17 mouse cellular contexts compared by ENCODE assay signal in genomic region chr17:49190337-49190736, GRCm38 (mm10).
DNase-seq lines count a peak whose midpoint lies in the region; ATAC-seq and TF ChIP-seq lines count a peak whose summit lies in the region.
"Had no signal": no experiment of that assay in that cellular context is flagged by ENCODE, and none has a peak within 500 bp of the region (broad histone marks: within the 10 kb centered on the region; RNA-seq: fewer than 3 reads in every experiment).

No protein-coding gene starts in this region.

- H3K4me3 ChIP-seq in forebrain, embryonic 14.5 days (ENCODE audit: low read depth, low read length) = no peak overlapping the region
- H3K4me3 ChIP-seq in forebrain, embryonic 12.5 days (replicated peaks) = no peak overlapping the region
- H3K4me3 ChIP-seq in left cerebral cortex, adult 2 months = no peak overlapping the region
- no peak overlapping the region for H3K4me3 ChIP-seq in kidney, embryonic 15.5 days (replicated peaks)
- H3K4me3 ChIP-seq: embryonic facial prominence, embryonic 13.5 days; layer of hippocampus, adult 2 months; liver, embryonic 12.5 days; lung, embryonic 15.5 days had no signal

- H3K4me1 ChIP-seq in forebrain, embryonic 14.5 days (ENCODE audit: control insufficient read depth, insufficient read depth, low read length) = no peaks in the 10 kb centered on the region; the same call in 1 of the 2 replicates
- H3K4me1 ChIP-seq in forebrain, embryonic 12.5 days = no peaks in the 10 kb centered on the region
- 0 out of 2 replicates have a peak, but pooled peaks cover under 1% of the 10 kb centered on the region for H3K4me1 ChIP-seq in kidney, embryonic 15.5 days
- H3K4me1 ChIP-seq: embryonic facial prominence, embryonic 13.5 days; liver, embryonic 12.5 days; lung, embryonic 15.5 days had no signal

- 70% methylated on average over 4 of the region's 4 CpGs for WGBS in forebrain, embryonic 14.5 days
- 84% methylated on average over 4 of the region's 4 CpGs for WGBS in forebrain, embryonic 12.5 days
- 75% methylated on average over 4 of the region's 4 CpGs for WGBS in kidney, embryonic 15.5 days

- TF ChIP-seq CTCF in left cerebral cortex, adult 2 months (IDR thresholded peaks at IDR 0.05) = no peak

- H3K27ac ChIP-seq in forebrain, embryonic 14.5 days (ENCODE audit: low read depth, low read length) = no peak overlapping the region
- H3K27ac ChIP-seq in forebrain, embryonic 12.5 days = no peak overlapping the region
- H3K27ac ChIP-seq in left cerebral cortex, adult 2 months = no peak overlapping the region
- H3K27ac ChIP-seq in kidney, embryonic 15.5 days = no peak overlapping the region
- H3K27ac ChIP-seq: embryonic facial prominence, embryonic 13.5 days; kidney, postnatal 0 days; layer of hippocampus, adult 2 months; liver, embryonic 12.5 days; lung, embryonic 15.5 days had no signal

- no peak overlapping the region for H3K9ac ChIP-seq in forebrain, embryonic 14.5 days (ENCODE audit: low read length)
- no peak overlapping the region for H3K9ac ChIP-seq in forebrain, embryonic 12.5 days
- H3K9ac ChIP-seq in kidney, embryonic 15.5 days = no peak overlapping the region
- H3K9ac ChIP-seq: embryonic facial prominence, embryonic 13.5 days; liver, embryonic 12.5 days; lung, embryonic 15.5 days had no signal

- H3K9me3 ChIP-seq in forebrain, embryonic 14.5 days (replicated peaks; ENCODE audit: control insufficient read depth, low read length) = 0 out of 2 replicates have a peak, but pooled peaks cover 2% of the 10 kb centered on the region
- peaks cover 4% of the 10 kb centered on the region for H3K9me3 ChIP-seq in forebrain, embryonic 12.5 days
- H3K9me3 ChIP-seq in kidney, embryonic 15.5 days (replicated peaks) = no peaks in the 10 kb centered on the region
- H3K9me3 ChIP-seq: embryonic facial prominence, embryonic 13.5 days; lung, embryonic 15.5 days had no signal

- 0 out of 2 replicates have a peak, but pooled peaks have one; percentile 5 for ATAC-seq in forebrain, embryonic 14.5 days
- no peak for ATAC-seq in forebrain, embryonic 12.5 days (ENCODE audit: low FRiP score)
- peak; percentile 75 for ATAC-seq in cerebellum, adult (ENCODE audit: insufficient number of reproducible peaks, low FRiP score, low TSS enrichment)
- ATAC-seq in kidney, embryonic 15.5 days (replicated peaks; ENCODE audit: low FRiP score) = no peak
- ATAC-seq: activated CD4-positive, CD25-positive, alpha-beta regulatory T cell, adult 4 months; liver, embryonic 12.5 days had no signal

- no peaks in the 10 kb centered on the region for H3K36me3 ChIP-seq in forebrain, embryonic 14.5 days (ENCODE audit: control insufficient read depth, insufficient read depth, low read length)
- no peaks in the 10 kb centered on the region for H3K36me3 ChIP-seq in forebrain, embryonic 12.5 days (replicated peaks)
- H3K36me3 ChIP-seq in kidney, embryonic 15.5 days = no peaks in the 10 kb centered on the region
- H3K36me3 ChIP-seq: embryonic facial prominence, embryonic 13.5 days; G1E; liver, embryonic 12.5 days; lung, embryonic 15.5 days had no signal

- intact Hi-C loops in left cerebral cortex, postnatal 4 days (cut with DNase I) = loop anchor here (10.0 kb wide), 1 partner anchor 204 kb away; no protein-coding TSS in a partner anchor
- intact Hi-C loops in left cerebral cortex, adult 2 months (cut with DNase I) = loop anchor here (5.0 kb wide), 1 partner anchor 212 kb away; no protein-coding TSS in a partner anchor

- peak; percentile 44 for DNase-seq in forebrain, embryonic 14.5 days (ENCODE audit: low spot score)
- DNase-seq in left cerebral cortex, postnatal 4 days = peak; percentile 94
- no peak for DNase-seq in left cerebral cortex, adult 2 months (ENCODE audit: extremely low spot score in 1 of 2, low spot score in 2 of 2)
- peak; percentile 91 for DNase-seq in cerebellum, adult 9-11 months
- no peak for DNase-seq in urinary bladder, adult 18-20 months (ENCODE audit: low spot score in 2 of 2)
- DNase-seq: gastrocnemius, postnatal 36 days; kidney, adult 11 months had no signal

- no peaks in the 10 kb centered on the region for H3K27me3 ChIP-seq in forebrain, embryonic 14.5 days (replicated peaks; ENCODE audit: control insufficient read depth, insufficient read depth, low read length)
- H3K27me3 ChIP-seq in forebrain, embryonic 12.5 days = no peaks in the 10 kb centered on the region
- H3K27me3 ChIP-seq in kidney, embryonic 15.5 days = no peaks in the 10 kb centered on the region; the same call in 1 of the 2 replicates
- H3K27me3 ChIP-seq: embryonic facial prominence, embryonic 13.5 days; lung, embryonic 15.5 days had no signal

- H3K4me2 ChIP-seq in forebrain, embryonic 14.5 days (ENCODE audit: low read length) = no peak overlapping the region
- no peak overlapping the region for H3K4me2 ChIP-seq in forebrain, embryonic 12.5 days
- no peak overlapping the region for H3K4me2 ChIP-seq in kidney, embryonic 15.5 days
- H3K4me2 ChIP-seq: embryonic facial prominence, embryonic 13.5 days; liver, embryonic 12.5 days; lung, embryonic 15.5 days had no signal

Comparison
In these comparisons a context has a peak if more than half of its experiments do, and no peak if none do; other contexts are left out.
1. ATAC-seq: peak in forebrain, embryonic 14.5 days (single experiment) and cerebellum, adult (single experiment); none in forebrain, embryonic 12.5 days (single experiment) and kidney, embryonic 15.5 days (single experiment).
2. DNase-seq: peak in forebrain, embryonic 14.5 days (single experiment), left cerebral cortex, postnatal 4 days (single experiment) and cerebellum, adult 9-11 months (single experiment); none in left cerebral cortex, adult 2 months (0 of 2) and urinary bladder, adult 18-20 months (0 of 2).